Mouse (Mus musculus): ENCODE results near the gene Aurkb. TPM values are rescaled to one million over a fixed set of nuclear protein-coding genes. Genes with fewer than 3 reads are reported as not detected.

Aurkb gene
- polyA plus RNA-seq, 1 experiment from 2014 or later = 116 TPM

DNA sequence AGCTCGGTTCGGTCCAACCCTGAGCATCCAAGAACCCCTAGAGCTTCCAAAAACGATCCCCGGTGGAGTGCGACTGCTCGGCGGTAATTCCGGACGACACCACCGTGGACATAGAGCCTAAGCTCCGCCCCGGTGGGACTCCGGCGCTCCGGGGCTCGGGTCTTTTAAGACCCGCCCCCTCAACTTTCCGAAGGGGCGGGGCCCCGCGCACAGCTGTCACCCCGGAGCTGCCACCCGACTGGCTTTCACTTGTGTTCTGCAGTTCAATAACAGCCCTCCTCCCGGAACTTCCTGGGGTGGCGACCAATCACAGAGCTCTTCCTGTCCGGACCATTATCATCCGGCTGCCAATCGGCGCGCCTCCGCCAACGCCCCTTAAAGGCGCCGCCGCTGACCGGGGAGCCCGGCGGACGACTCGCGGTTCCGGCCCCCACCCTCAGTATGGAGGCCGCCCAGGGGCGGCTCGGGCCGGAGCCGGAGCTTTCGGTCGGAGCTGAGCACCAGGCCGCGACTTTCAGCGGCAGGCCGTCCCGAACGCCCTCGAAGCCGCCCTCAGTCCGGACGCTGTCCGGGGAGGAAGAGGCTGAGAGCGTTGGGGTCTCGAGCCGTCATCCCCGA, 14.0 kb downstream of the Aurkb start, which contains the start of gene Borcs6:
Borcs6 (plus strand) TSS at position 361 of the 618 bp plus-strand sequence.
- WGBS (ENCODE audit: insufficient replicate concordance) = under 1% methylated on average over 63 of the region's 64 CpGs
- Histone ChIP-seq H3K36me3 (no peaks in the 10 kb centered on the region), H3K4me3 (replicated peaks) (peak within 1 kb of the TSS; percentile 96), H3K4me1 (replicated peaks) (peaks cover 43% of the 10 kb centered on the region), H3K27ac (peak within 1 kb of the TSS; percentile 91), H3K9ac (peak within 1 kb of the TSS; percentile 97), H3K4me2 (peak within 1 kb of the TSS; percentile 99), H3K9me3 (replicated peaks) (no peaks in the 10 kb centered on the region), H3K27me3 (no peaks in the 10 kb centered on the region)
- ATAC-seq (ENCODE audit: low read depth) (peak; percentile 86), DNase-seq (peak; percentile 95)

DNA sequence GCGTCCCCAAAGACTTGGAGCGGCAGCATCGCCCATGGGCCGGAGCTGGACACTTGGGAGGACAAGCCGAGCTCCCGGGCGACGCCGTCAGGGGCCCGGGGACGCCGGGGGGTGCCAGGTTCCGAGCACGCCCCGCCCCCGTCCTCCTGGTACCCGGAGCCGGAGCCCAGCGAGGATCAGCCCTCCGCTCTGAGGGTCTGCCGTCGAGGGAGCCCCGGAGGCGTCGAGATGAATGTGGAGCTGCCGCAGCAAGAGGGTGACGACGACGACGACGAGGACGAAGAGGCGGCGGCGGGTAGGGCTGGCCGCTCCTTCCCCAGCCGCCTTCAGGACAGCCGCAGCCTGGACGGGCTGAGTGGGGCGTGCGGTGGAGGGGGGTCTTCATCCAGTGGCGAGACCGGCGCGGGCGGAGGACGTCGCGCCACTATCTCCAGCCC, 14.5 kb downstream of the Aurkb start:
- H3K4me1 ChIP-seq (replicated peaks) = peaks cover 47% of the 10 kb centered on the region
- peak overlapping the region; percentile 99 for H3K4me2 ChIP-seq
- no peaks in the 10 kb centered on the region for H3K27me3 ChIP-seq
- WGBS (ENCODE audit: insufficient replicate concordance) = under 1% methylated on average over 43 of the region's 49 CpGs
- no peaks in the 10 kb centered on the region for H3K9me3 ChIP-seq (replicated peaks)
- H3K36me3 ChIP-seq = no peaks in the 10 kb centered on the region
- H3K27ac ChIP-seq = peak overlapping the region; percentile 90
- H3K9ac ChIP-seq = peak overlapping the region; percentile 97
- peak overlapping the region; percentile 96 for H3K4me3 ChIP-seq (replicated peaks)
- DNase-seq (peak; percentile 35), ATAC-seq (ENCODE audit: low read depth) (no peak)

DNA sequence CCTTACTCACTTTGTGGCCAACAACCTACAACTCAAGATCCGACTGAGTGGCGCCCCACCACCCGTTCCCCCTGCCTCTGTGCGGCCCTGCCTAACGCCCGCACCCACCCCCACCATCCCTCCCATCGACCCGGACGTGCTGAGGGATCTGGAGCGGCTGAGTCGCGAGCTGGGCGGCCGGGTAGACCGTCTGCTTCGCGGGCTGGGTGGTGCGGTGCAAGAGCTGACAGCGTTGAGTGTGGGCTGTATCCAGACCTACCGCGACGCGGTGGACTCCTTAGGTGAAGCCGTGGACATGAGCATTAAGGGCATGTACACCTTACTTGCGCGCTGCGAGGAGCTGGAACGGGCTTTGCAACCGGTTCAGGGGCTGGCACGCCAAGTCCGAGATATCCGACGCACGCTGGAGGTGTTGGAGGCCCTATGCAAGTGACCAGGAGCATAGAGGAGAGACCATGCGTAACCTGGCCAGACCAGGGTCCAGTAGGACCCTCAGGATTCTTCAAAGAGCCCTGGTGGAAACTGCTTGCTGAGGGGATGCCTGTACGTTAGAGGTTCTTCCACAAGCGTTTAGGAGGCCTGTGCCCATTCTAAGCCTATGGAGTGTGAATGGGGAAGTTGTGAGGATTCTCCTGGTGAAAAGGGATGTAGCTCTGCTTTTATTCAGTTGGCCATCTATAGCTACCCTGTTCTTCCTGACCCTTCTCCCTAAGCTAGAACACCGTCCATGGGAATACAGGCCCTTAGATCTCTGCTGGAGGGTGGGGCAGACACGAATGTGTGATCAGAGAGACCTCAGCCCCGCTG, 15.2 kb downstream of the Aurkb start:
- Histone ChIP-seq H3K27ac (peak overlapping the region; percentile 90), H3K9ac (peak overlapping the region; percentile 97), H3K36me3 (no peaks in the 10 kb centered on the region), H3K4me2 (peak overlapping the region; percentile 99), H3K27me3 (no peaks in the 10 kb centered on the region), H3K4me3 (replicated peaks) (peak overlapping the region; percentile 96), H3K4me1 (replicated peaks) (peaks cover 51% of the 10 kb centered on the region), H3K9me3 (replicated peaks) (no peaks in the 10 kb centered on the region)
- WGBS (ENCODE audit: insufficient replicate concordance) = 2% methylated on average over 40 of the region's 40 CpGs
- ATAC-seq (ENCODE audit: low read depth) (peak; percentile 2; the same call in 1 of the 2 replicates), DNase-seq (peak; percentile 33)

DNA sequence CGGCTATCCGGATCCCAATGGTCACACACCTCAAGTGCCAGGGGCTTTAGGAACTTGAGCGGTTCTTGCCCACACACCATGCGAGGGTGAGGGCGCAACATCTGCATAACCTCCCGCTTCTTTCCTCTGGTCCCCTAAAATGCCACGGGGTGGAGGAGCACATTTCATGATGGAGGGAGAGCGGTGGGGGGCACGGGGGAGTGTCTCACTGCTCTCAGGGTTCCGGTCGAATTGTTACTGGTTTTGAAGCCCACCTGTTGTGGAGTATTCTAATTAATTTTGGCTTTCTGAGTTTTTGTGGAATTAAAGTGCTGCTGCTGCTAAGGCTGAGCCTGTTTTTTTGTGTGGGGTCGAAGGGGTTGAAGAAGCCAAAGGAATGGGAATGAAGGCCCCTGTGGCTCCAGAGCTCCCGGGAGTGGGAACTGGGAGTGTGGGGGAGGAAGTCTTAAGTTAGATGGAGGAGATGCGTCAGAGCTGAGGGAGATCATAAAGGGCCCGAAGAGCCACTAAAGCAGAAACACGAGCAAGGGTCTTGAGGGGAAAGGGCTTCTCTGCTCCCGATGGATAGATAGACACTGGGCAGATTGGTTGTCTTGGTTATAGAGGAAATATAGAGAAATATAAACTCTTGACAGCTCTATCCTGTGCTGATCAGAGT, 15.9 kb downstream of the Aurkb start:
- H3K4me3 ChIP-seq (replicated peaks) = peak overlapping the region; percentile 96
- no peaks in the 10 kb centered on the region for H3K27me3 ChIP-seq
- WGBS (ENCODE audit: insufficient replicate concordance) = 26% methylated on average over 17 of the region's 17 CpGs
- no peaks in the 10 kb centered on the region for H3K9me3 ChIP-seq (replicated peaks)
- H3K4me1 ChIP-seq (replicated peaks) = peaks cover 58% of the 10 kb centered on the region
- DNase-seq = no peak
- no peaks in the 10 kb centered on the region for H3K36me3 ChIP-seq
- H3K27ac ChIP-seq = peak overlapping the region; percentile 90; the same call in 1 of the 2 replicates
- peak overlapping the region; percentile 99 for H3K4me2 ChIP-seq
- no peak for ATAC-seq (ENCODE audit: low read depth)
- peak overlapping the region; percentile 97 for H3K9ac ChIP-seq

DNA sequence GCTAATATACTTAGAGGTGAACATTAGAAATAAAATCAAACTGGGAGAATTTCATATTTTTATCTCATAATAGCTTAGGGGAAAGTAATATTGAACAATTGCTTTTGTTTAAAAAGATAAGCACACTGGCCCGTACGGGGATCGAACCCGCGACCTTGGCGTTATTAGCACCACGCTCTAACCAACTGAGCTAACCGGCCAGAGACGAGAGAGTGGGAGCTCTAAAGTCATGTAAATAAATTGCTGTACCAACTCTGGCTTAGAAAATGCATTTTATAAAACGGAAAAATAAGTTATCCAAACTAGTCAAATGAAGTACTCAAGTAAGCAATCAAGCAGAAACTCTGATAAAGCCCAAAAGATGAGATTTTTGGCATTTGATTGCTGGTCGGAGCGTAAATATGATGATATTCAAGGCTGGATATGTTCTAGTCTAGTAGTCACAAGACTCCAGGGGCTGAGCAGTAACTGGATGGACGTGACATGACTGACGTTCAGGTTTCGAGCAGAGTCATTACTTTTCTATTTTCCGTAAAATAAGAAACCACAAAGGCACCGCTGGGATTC, 16.8 kb downstream of the Aurkb start:
- ATAC-seq (ENCODE audit: low read depth) (no peak; the same call in 1 of the 2 replicates), DNase-seq (peak; percentile 70)
- H3K27ac ChIP-seq = peak overlapping the region; percentile 84
- no peaks in the 10 kb centered on the region for H3K27me3 ChIP-seq
- peak overlapping the region; percentile 79 for H3K4me3 ChIP-seq (replicated peaks)
- WGBS (ENCODE audit: insufficient replicate concordance) = under 1% methylated on average over 17 of the region's 17 CpGs
- no peaks in the 10 kb centered on the region for H3K36me3 ChIP-seq
- peaks cover 66% of the 10 kb centered on the region for H3K4me1 ChIP-seq (replicated peaks)
- H3K9ac ChIP-seq = peak overlapping the region; percentile 97
- H3K9me3 ChIP-seq (replicated peaks) = no peaks in the 10 kb centered on the region
- H3K4me2 ChIP-seq = peak overlapping the region; percentile 75

DNA sequence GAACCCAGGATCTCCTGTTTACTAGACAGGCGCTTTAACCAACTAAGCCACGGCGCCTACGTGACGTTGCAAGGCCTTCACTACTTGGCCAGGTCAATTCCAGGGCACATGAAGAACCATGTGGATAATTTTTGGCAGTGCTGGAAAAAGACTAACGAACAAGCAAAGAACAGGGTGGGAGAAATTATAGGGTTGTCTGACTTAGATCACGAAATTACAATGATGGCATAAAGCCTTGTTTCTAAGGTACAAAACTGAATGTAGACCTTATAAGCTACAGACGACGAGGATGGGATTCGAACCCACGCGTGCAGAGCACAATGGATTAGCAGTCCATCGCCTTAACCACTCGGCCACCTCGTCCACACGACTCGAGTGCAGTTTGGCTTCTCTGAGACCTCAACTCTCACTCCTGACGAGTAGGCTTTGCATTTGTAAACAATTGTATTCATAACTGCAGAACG, 17.3 kb downstream of the Aurkb start:
- DNase-seq (peak; percentile 91), ATAC-seq (ENCODE audit: low read depth) (peak; percentile 64)
- Histone ChIP-seq H3K4me3 (replicated peaks) (peak overlapping the region; percentile 79), H3K27ac (peak overlapping the region; percentile 89), H3K9ac (peak overlapping the region; percentile 74), H3K36me3 (no peaks in the 10 kb centered on the region), H3K9me3 (replicated peaks) (no peaks in the 10 kb centered on the region), H3K4me1 (replicated peaks) (peaks cover 69% of the 10 kb centered on the region), H3K27me3 (no peaks in the 10 kb centered on the region), H3K4me2 (peak overlapping the region; percentile 94)
- WGBS (ENCODE audit: insufficient replicate concordance) = under 1% methylated on average over 19 of the region's 19 CpGs

DNA sequence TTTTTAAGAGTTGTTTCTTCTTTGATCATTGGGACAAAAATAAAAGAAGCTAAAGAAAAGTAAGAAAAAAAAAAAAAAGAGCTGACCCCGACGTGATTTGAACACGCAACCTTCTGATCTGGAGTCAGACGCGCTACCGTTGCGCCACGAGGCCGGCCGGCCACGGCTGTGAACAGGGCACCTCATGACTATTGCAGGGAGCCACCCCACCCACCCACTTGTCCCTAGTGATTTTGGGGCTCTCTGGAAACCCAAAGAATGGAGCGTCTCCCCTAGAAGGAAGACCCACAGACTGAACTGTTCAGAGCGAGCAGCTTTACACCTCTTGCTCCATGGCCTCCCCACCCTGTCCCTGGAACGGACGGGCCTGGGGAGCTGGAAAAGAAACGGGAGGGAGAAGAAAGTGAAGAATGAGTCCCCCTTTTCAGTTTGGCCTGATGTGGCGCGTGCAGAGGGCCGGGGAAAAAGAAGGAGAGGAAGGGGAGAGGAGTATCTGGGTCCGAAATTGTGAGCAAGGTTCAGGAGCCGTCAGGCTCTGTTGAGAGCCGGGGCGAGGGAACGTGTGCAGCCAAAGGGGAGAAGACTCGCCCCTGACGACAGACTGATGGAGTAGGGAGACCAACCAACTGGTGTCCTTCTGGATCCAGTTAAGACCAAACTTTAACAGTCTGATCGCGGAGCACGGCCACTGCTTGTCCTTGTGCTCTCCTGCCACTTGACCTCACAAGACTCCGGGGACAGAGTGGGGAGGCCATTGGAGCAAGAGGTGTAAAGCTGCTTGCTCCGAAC, 18.2 kb downstream of the Aurkb start:
- DNase-seq (peak; percentile 52), ATAC-seq (ENCODE audit: low read depth) (no peak)
- 1% methylated on average over 31 of the region's 31 CpGs for WGBS (ENCODE audit: insufficient replicate concordance)
- Histone ChIP-seq H3K9me3 (replicated peaks) (no peaks in the 10 kb centered on the region), H3K27me3 (no peaks in the 10 kb centered on the region), H3K36me3 (no peaks in the 10 kb centered on the region), H3K27ac (peak overlapping the region; percentile 89), H3K9ac (peak overlapping the region; percentile 84), H3K4me2 (peak overlapping the region; percentile 94), H3K4me1 (replicated peaks) (peaks cover 61% of the 10 kb centered on the region), H3K4me3 (replicated peaks) (peak overlapping the region; percentile 79)

DNA sequence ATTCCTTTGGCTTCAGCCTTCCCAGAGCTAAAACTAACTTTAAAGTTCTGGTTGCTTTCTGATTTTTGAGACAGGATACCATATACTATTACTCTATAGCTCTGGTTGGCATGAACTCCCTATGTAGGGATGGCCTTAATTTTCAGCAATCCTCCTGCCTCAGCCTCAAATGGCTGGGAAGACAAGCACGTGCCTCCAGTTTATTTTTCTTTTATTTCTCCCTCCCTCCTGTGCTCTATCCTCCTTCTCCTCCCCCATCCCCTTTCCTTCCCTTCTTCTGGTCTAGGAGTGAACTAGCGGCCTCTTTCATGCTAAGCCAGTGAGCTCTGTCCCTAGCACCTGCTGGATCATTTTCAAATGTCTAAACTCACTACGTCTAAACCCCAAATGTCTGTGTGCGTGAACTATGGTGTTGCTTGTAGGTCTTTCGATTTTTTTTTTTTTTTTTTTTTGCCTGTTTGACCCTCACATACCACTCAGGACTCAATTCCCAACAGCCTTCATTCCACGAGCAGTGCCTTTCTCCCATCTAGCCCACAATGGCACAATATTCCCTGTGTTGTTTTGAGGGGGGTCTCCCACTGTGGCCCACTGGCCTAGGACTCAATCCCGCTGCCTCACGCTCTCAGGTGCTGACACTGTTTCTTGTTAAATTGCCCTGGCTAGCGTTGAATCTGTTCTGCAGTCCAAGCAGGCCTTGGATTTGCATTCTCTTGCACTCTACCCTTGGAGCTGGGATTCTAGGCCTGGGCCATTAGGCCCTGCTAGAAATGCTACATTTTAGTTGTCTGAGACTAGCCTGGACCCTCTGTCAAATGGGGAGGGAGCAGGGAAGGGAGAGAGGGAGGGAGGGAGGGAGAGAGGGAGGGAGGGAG, 19.0 kb downstream of the Aurkb start:
- H3K4me3 ChIP-seq (replicated peaks) = peak overlapping the region; percentile 79
- H3K4me2 ChIP-seq = peak overlapping the region; percentile 94
- WGBS (ENCODE audit: insufficient replicate concordance) = 66% methylated on average over 9 of the region's 9 CpGs
- peaks cover 61% of the 10 kb centered on the region for H3K4me1 ChIP-seq (replicated peaks)
- H3K27ac ChIP-seq = peak overlapping the region; percentile 78
- no peaks in the 10 kb centered on the region for H3K9me3 ChIP-seq (replicated peaks)
- H3K36me3 ChIP-seq = no peaks in the 10 kb centered on the region
- ATAC-seq (ENCODE audit: low read depth) (no peak), DNase-seq (no peak)
- H3K9ac ChIP-seq = peak overlapping the region; percentile 84
- no peaks in the 10 kb centered on the region for H3K27me3 ChIP-seq

DNA sequence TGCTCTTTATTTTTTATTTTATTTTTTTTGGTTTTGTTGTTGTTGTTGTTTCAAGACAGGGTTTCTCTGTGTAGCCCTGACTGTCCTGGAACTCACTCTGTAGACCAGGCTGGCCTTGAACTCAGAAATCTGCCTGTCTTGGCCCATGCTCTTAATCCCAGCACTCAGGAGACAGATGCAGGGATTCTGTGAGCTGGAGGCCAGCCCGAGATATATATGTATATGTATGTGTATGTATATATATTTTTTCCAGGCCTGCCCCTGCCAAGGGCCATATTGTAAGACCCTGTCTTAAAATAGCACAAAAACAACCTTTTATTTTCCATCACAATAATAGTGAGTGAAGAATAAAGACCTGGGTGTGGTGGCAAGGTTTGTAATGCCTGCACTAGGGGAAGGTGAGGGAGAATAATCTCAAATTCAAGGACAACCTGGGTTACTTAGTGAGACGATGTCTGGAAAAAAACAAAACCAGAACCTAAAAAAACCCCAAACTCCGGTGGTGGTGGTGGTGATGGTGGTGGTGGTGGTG, 20.0 kb downstream of the Aurkb start:
- H3K27me3 ChIP-seq = no peaks in the 10 kb centered on the region
- H3K9ac ChIP-seq = no peak overlapping the region; the same call in 1 of the 2 replicates
- H3K27ac ChIP-seq = peak overlapping the region; percentile 68; the same call in 1 of the 2 replicates
- no peak for ATAC-seq (ENCODE audit: low read depth)
- H3K4me2 ChIP-seq = peak overlapping the region; percentile 81
- H3K9me3 ChIP-seq (replicated peaks) = no peaks in the 10 kb centered on the region
- H3K4me3 ChIP-seq (replicated peaks) = peak overlapping the region; percentile 57; the same call in 1 of the 2 replicates
- no peaks in the 10 kb centered on the region for H3K36me3 ChIP-seq
- H3K4me1 ChIP-seq (replicated peaks) = peaks cover 62% of the 10 kb centered on the region
- WGBS (ENCODE audit: insufficient replicate concordance) = 61% methylated on average over 3 of the region's 3 CpGs
- no peak for DNase-seq

All from liver, embryonic 13.5 days (tissue).